Mouse (Mus musculus) left cerebral cortex, adult 18-20 months (tissue): Measurements from ENCODE around the gene Gtpbp1. TPM values are rescaled to one million over a fixed set of nuclear protein-coding genes. Genes with fewer than 3 reads are reported as not detected.
A peak's percentile ranks its signal among the peaks of the same experiment; 100 is the strongest.
"Not testable (repeated sequence)": the region's sequence is repeated elsewhere in the genome, so short reads cannot be mapped to it uniquely, and the experiment has no call there.

Source experiments
- DNase-seq, 2 experiments: peaks; one replicate each; pipeline ENCODE4 v3.0.0; 2021 to 2022; ENCODE audit warnings: low spot score in 2 of 2, mixed read lengths in 1 of 2
- long read RNA-seq, 2 experiments: library from polyadenylated mRNA; stranded (forward); transcript quantifications; one replicate each; pipeline ENCODE4 v2.0.0; 2021
- total RNA-seq, 2 experiments: library from RNA; stranded (reverse); gene quantifications; 2 replicates each; pipeline ENCODE4 v1.2.3; 2021

Gtpbp1 gene
- 10 to 100 TPM; 52.7 to 53.4 TPM for total RNA-seq
- long read RNA-seq, experiment 1, transcript Gtpbp1-201 (12 exons, 3,449 nt), result major isoform, 10 of 35 reads
- long read RNA-seq, experiment 1, partial matches to known transcripts, result 23 of 35 reads
- long read RNA-seq, experiment 1, other reads (novel, unspliced or antisense), result 0 of 35 reads
- long read RNA-seq, experiment 2, partial matches to known transcripts, result 3 of 14 reads
- long read RNA-seq, experiment 2, other reads (novel, unspliced or antisense), result 8 of 14 reads

DNA sequence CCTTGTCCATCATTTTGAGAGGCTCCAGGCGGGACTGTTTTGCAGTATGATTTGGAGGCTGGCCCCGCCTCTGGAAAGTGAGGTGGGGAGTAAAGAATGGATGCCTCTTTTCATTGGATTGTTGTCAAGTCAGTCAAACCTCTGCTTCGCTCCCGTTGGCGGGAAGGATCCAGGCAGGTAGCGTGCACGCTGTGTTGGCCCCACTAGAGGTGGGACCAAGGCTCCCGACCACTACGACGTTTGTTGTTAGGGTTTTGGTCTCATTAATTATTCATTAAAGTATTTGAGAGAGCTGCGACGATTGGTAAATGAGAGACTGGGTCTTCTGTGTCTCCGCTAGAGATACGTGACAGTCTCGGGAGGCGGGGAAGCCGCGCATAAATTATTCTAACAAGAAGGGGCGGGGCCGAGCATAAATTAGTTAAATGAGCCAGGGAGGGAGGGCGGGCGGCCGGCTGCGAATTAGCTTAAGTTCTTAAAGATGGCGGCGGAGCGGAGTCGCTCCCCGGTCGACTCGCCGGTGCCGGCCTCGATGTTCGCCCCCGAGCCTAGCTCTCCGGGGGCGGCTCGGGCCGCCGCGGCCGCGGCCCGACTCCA, at the start of gene Gtpbp1:
Gene Gtpbp1 (plus strand): TSS at position 420 of the 597 bp plus-strand sequence.
- DNase-seq, result peak; percentile 94 to 97

DNA sequence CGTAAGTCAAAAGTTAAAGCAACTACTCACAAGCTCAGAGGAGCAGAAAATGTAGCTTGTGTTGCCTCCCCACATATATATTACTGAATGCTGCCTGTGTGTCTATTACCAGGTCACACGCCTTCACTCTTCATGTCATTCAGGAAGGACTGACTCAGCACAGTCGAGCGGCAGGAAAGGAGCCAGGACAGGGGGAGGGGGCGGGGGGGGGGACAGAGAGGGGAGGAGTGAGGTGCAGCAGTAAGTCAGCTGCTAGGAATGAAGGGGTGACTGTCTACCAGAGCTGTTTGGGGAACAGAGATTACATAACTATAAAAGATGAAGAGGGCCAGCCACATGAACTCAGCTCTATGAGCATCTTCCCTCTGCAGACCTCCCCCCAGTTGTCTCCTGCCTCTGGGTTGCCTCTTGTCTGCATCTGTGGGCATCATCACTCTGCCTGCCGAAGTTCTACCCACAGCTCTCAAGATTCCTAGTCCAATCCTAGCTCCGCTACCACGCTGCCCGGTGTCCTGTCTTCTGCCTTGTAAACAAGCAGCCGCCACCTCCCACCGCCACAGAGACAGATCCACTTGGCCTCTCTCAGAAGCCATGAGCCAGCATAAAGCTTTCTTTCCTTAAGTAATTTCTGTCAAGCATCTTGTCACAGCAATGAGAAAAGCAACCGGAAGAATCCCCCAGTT, 49.4 kb upstream of the Gtpbp1 start:
- peak; percentile 42 to 58 for DNase-seq

DNA sequence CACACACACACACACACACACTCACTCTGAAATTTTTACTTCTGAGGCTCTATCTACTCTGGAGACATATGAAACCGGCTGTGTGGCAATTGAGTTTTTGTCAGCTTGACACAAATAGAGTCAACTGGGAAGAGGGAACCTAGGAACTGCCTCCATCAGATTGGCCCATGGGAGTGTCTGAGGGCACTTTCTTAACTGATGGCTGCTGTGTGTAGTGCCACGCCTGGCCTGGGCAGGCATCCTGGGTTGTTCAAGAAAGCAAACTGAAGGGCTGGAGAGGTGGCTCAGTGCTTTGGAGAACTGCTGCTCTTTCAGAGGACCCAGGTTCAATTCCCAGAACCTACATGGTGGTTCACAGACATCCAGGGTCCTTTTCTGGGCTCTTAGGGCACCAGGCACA, 45.2 kb upstream of the Gtpbp1 start:
- no peak for DNase-seq

- peak in 1 of 2 experiments; percentile 31 for DNase-seq
Observed at GRCm38 (mm10) chr15:79648130-79648529, 42.5 kb upstream of the Gtpbp1 start.

DNA sequence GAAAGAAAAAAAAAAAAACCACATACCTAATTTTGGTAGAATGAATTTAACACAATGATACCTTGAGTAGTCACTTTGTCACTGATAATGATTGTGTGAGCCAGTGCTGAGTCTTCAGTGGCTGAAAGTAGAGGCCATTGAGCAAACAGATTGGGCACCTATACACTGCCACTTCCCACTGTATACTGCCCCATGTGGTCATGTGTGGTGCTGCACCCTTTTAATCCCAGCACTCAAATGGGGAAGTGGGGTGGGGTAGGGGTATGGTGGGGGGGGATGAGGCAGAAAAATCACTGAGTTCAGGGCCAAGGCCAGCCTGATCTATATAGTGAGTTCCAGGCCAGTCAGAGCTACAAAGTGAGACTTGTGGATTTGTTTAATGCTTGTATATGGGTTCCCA, 40.1 kb upstream of the Gtpbp1 start:
- DNase-seq, result peak in 1 of 2 experiments; percentile 37

GRCm38 (mm10) chr15:79651481-79651880, 39.2 kb upstream of the Gtpbp1 start:
- no peak for DNase-seq

GRCm38 (mm10) chr15:79656451-79656850, 34.2 kb upstream of the Gtpbp1 start:
- peak; percentile 50 to 61 for DNase-seq

DNA sequence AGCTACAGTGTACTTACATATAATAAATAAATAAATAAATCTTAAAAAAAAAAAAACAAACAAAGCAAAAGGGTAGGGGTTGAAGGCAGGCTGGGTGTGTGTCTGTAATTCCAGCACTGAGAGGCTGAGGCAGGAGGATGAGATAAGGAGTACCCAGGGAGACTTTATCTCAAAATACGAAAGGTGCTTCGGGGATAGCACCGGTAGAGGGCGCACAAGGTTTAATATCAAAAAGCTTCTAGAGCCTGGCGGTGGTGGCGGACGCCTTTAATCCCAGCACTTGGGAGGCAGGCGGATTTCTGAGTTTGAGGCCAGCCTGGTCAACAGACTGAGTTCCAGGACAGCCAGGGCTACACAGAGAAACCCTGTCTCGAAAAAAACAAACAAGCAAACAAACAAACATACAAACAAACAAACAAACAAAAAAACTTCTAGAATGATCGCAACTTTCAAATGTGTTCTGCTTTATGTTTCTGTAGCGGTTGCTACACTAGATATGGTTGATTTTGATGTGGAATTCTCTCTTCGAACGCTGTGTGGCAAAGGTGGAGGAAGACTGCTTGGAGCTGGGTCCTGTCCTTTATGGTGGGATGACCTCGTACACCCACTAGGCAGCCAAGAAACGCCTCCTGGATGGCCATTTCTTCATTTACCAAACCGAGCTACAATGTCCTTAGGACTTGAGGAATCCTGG, 32.7 kb upstream of the Gtpbp1 start:
- DNase-seq, result peak; percentile 87 to 91

DNA sequence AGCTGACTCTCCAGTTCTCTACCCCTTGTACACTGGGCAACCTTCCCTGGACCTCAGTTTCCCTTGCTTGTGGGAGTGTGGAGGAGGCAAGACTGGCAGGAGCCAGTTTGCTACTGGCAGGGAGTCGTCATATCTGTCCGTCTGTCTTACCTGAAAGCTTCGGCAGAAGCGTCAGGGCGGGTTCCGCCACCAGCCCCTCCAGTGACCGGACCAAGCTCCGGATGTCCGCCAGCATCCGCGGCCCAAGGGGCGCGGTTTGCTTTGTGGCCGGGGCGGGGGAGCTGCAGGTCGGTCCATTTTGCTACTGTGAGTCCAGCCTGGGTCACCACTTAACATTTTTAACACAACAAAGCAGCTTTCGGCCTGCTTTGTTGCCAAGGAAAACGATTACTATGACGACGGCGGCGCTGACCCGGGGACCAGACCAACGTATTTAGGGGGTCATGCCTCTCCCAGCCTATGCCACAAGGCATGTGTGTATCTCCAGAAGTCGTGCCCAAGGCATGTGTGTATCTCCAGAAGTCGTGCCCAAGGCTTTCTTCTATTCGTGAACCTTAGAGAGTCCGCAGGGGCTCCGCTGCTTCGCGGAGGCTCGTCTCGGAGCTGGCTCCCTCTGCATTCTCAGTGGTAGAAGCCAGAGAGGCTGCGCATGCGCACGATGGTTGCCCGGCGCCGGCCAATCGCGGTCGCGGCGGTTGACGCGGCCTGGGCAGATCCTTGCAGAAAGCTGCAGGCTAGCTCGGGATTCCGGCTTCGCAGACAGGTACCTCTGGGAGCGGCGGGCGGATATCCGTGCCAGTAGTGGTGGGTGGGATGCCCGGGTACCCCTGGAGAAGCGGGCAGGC, 31.9 kb upstream of the Gtpbp1 start, which contains the start of the genes Fam227a and Cby1:
Gene Fam227a (minus strand): TSS at position 426 of the 845 bp plus-strand sequence.
Gene Cby1 (plus strand): TSS at position 669 of the 845 bp plus-strand sequence.
- peak; percentile 94 to 96 for DNase-seq

DNA sequence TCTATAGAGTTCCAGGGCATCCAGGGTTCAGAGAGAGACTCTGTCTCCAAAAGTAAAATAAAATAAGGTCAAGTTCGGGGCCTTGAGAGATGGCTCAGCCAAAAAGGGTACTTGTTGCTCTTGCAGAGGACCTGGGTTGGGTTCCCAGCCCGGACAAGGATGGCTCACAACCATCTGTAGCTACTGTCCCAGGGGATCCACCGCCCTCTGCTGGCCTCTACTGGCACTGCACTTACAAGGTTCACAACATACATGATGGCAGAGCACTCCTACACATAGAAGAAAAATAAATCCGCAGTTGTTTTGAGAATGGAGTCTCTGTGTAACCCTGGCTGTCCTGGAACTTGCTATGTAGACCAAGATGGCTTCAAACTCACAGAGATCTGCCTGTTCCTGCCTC, 28.8 kb upstream of the Gtpbp1 start:
- DNase-seq, result no peak

DNA sequence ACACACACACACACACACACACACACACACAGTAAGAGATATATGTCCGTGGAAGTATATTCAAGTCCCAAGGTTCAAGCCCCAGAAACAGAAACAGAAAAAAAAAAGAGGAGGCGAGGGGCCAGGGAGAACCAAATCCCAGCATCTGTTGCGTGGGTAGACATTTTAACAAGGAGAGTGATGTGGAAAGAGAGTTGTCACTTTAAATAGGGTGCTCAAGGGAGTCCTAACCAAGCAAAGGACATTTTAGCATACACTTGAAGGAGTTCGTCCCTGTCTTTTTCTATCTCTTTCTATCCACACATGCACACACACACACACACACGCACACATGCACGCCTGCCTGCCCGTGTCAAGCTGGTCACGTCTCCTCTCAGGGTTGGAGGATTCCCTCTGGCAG, 26.0 kb upstream of the Gtpbp1 start:
- DNase-seq, result peak; percentile 68 to 70

- no peak for DNase-seq
Observed at GRCm38 (mm10) chr15:79669195-79669594, 21.4 kb upstream of the Gtpbp1 start.

GRCm38 (mm10) chr15:79670249-79670971, 20.2 kb upstream of the Gtpbp1 start, which contains the start of gene Tomm22:
Gene Tomm22 (plus strand): TSS chr15:79670861.
- DNase-seq, result peak; percentile 87 to 93

DNA sequence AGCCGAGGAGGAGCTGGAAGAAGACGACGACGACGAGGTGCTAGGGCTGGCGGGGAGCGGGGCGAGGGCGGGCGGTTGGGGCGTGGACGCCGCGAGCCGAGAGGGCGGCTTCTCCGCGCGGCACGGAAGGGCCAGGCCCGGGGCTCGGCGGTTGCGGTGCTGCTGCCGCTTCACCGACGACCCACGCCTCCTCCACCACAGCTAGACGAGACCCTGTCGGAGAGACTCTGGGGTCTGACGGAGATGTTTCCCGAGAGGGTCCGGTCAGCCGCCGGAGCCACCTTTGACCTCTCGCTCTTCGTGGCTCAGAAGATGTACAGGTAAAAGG, 19.7 kb upstream of the Gtpbp1 start:
- DNase-seq, result no peak

DNA sequence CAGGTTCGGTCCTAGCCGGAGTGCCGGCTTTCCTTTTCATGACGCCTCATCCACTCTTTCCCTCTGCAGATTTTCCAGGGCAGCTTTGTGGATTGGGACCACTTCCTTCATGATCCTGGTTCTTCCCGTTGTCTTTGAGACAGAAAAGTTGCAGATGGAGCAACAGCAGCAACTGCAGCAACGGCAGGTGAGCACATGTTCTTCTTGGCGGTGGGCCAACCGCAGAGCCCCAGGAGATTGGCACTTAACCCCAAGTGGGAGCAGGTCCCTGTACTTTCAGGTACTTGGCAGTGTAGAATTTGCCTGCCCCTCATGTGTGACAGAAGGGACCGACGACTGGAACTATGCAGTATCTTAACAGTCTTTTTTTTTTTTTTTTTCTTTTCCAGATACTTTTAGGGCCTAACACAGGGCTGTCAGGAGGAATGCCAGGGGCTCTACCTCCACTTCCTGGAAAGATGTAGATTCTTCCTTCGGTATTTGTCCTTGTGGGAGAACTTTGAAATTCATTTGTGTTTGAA, 18.8 kb upstream of the Gtpbp1 start:
- not testable (repeated sequence) for DNase-seq

GRCm38 (mm10) chr15:79677936-79678335, 12.7 kb upstream of the Gtpbp1 start:
- DNase-seq, result no peak

- DNase-seq, result no peak
Observed at GRCm38 (mm10) chr15:79681973-79682372, 8.7 kb upstream of the Gtpbp1 start.

DNA sequence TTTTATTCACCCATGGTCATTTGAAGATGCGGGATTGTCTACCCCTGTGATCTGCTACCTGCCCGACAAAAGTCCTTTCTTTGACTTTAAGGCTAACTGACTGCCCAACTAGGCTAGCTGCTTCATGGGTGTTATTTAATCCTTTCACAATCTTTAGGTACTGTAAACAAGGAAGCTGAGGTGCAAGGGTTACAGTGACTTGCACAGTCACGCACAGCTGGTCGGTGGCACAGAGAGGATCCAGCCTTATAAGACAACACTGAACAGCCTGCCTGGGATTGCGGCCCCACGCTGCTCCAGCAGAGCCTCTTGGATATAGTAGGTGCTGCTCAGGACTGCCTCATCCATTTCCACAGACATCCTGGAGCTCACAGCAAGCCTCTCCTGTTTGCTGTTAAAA, 7.5 kb upstream of the Gtpbp1 start:
- no peak for DNase-seq

DNA sequence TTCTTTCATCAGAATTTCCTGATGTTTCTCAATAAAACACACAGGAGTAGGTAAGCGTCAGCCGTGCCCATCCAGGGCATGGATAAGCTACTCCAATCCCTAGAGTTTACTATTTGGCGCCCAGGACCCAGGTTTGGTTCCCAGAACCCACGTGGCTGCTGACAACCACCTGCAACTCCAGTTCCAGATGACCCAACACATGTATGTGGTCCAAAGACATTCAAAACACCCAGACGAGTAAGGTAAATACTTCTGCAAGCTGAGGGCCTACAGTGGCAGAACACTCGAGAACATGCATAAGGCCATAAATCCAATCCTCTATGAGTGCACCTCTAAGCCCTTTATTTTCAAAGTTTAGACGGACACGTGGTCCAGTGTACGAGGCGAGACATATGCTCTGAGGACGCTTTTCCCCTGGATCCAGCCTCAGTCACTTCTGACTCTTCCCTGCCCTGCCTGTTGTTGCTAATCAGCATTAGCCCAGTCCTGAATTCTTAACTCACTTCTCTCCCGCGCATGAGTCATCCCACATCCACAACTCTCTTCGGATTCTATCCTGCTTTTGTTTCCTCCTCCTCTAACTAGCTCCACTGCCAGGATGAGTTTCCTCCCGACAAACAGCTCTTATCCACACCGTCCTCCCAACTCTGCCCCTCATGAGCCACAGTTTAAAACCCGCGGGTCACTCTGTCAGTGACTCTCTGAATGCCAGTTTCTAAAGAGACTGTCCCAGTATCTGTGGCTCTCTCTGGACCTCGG, 6.8 kb upstream of the Gtpbp1 start:
- peak; percentile 44 to 47 for DNase-seq
